Mouse (Mus musculus) adrenal gland, postnatal 25 days (tissue): ENCODE data around the gene Hoxd11. TPM values are rescaled to one million over a fixed set of nuclear protein-coding genes. Genes with fewer than 3 reads are reported as not detected.

Source experiments
- DNase-seq: peaks from one replicate; pipeline ENCODE4 v3.0.0; 2021; ENCODE audit warnings: mixed read lengths
- total RNA-seq: library from RNA; stranded (reverse); gene quantifications from 2 replicates; pipeline ENCODE4 v1.2.3, GENCODE M21; 2021

Gene Hoxd11
- total RNA-seq, 1 experiment from 2014 or later: not detected

DNA sequence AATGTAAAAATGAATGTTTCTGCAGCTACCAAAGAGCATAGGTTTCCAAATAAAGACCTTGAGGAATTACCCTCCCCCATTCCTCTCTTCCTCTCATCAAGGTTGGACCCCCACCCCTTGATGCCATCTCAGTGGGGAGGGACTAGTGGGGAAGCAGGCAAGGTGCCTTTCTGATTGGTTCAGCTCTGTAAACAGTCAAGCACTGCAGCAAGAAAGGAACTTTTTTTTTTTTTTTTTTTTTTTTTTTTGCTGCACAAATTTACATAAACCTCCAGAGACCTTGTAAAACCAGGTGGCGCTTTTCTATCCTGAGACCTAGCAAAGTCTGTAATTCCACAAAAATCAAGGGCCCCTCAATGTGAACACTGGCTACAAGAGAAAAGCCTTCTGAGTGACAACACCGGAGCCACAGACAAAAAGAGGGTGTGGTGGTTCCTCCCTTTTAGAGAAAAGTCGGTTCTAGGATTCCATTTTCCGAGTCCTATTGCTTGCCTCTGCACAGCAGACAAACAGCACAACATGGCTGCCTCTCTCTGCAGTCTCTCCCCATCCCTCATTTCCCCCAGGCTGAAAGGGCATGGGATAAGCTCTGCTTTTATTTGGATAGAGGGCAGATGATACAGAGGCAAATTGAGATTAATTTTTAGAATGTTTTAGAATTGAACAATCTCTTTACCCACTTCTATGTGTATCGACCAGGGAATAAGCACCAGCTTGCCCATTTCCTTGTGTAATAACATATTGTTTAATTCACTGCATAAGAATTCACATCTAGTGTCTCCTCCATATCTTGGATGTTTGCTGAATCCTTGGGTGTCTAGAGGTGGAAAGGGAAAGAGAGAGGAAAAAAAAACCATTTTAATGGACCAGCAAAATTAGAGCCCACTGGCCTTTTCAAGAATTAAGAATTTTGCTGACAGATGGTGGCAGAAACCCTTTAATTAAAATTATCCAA lies 30.4 kb downstream of the Hoxd11 start:
- no peak for DNase-seq

DNA sequence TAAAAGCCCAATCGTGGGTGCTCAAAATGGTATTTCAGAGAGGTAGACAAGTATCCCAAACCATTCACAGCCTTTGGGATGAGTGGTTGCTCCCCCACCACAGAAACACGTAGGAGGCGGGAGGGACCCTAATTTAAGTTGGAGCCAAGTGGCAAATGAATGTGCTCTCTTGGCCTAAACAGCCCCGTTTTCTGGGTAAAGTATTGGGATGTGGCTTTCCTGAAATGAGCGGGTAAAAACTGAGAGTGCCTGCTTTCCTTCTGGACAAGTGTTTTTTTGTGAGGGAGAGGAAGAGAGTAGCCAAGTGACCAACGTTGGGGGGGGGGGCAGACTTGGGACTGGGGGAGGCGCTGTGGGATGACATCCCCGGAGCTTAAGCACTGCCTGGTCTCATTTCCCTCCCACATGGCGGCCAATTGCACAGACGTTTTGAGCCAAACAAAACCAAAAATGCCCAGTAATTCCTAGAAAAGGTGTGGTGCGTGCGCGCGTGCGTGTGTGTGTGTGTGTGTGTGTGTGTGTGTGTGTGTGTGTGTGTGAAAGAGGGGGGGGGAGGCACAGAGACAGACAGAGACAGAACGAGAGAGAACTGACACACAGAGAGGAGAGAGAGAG lies 31.7 kb downstream of the Hoxd11 start:
- DNase-seq: no peak

DNA sequence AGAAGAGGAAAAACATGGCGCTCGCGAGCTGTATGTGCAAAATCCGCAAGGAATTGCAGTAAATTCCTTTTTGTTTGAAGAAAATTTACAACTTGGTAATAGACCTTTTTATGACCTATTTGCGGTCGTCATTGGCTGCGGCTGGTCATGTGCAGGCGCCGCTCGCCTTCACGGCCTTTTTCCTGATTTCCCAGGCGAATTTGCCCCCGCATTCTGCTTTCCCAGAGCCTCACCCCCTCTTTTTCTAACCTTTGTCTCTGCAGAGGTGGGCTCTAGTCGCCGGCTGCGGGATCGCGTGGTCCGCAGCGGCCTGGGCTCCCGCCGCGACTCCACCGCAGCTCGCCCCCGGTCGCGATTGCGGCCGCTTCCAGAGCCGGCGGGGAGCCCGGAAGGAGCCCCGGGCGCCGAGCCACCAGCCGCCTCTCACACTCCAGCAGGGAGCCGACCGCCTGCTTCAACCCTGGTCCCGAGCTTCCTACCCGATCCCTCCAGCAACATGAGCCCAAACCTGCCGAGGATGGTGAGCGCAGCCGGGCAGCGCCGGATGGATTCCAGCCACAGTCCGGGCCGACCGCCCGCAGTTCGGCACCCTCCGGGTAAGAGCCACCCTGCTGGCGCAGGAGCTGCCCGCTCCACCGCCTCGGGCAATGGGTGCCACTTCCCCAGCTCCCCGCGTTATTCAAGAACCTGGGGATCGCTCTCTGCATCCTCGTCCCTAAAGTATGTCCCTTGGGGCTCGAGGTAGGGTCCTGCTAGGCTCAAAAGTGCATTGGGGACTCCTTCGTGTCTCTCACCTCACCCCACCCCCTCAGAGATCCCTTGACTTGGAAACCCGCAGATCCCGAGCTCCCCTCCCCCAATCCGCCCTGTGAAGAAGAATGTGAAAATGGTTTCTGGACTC lies 32.6 kb downstream of the Hoxd11 start, which contains the start of the genes Hoxd3 and Hoxd4:
Hoxd3 (plus strand) TSS at position 207 of the 901 bp plus-strand sequence.
Hoxd4 (plus strand) TSS at position 209 of the 901 bp plus-strand sequence.
- peak; percentile 67 for DNase-seq

DNA sequence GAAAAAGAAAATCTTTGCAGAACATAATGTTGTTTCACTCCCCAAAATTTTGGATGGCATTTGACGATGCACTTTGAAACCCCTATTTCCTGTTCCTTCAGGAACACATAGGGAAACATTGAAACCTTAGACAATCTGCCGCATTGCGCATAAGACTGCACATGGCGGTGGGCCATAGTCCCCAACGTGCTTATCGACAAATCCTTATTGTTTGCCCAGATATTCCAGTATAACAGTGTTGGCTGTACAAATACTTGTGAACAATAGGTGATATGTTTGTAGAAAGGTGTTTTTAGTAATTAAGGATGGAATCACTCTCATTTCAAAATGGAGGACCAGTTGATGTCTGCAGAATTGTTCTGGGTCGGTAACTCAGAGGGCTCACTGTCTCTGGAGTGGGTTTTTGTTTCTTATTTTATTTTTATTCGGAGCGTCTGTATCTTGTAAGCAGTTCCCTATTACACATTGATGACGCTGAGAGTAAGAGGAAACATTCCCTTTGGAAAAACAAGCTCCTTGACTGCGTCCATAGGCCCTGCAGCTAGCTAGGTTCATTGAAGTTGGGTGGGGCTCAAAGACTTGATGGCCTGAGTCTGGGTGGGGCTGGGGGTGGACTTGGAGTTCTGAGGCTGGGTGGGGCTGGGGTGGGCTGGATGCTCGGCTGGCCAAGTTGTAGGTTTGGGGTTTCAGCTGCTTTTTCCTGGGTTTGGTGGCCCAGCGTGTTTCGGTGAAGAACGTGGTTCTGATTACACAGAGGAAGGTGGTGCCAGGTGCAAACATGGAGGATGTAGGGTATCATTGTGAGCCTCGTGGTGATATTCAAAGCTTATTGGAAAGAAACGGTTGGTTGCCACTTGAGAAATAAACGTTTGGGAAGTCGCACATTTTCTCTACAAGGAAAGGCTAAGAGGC lies 34.1 kb downstream of the Hoxd11 start:
- DNase-seq: no peak

DNA sequence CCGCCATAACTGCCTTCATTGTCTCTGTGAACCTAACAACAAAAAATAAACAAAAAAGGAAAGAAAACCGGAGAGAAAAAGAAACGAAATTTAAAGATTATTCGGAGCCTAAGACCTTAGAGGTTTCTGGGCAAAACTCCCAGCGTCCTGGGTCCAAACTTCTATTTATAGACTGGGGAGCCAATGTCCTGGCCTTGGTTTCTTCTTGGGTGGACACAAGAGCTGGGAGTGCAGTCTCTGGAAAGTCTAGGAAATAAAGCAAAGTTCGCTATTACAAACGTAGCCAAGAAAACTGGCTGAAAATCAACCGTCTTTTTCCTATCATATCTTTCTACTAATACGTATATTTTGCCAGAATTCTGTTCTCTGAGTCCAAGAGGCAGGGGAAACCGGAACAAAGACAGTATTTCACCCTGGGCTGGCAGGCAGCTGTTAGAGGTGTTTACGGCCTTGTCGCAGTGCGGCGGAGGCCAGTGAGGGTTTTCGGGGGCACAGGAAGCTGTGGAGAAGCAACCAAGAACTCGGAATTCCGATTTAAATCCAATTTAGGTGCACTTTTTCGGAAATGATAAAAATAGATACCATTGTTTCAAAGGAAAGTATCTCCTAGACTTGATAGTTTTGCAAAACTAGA lies 34.9 kb downstream of the Hoxd11 start:
- no peak for DNase-seq

DNA sequence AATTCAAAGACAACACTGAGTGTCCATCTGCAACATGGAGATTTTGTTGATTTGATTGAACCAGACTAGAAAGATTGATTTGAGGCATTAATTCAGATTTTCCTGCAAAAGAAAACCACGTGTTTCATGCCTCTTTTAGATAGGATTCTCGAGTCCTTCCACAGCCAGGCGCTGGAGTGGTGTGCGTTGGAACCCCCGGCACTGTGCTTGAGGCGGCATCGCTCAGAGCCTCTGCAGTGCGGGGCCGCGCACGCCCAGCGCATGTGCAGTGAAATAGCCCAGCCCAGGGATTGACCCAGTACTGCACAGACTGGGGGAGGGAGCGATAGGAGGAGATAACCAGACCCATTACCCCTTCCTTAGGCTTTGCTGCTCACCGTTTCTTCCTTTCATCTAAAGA lies 35.5 kb downstream of the Hoxd11 start:
- DNase-seq: peak; percentile 69

DNA sequence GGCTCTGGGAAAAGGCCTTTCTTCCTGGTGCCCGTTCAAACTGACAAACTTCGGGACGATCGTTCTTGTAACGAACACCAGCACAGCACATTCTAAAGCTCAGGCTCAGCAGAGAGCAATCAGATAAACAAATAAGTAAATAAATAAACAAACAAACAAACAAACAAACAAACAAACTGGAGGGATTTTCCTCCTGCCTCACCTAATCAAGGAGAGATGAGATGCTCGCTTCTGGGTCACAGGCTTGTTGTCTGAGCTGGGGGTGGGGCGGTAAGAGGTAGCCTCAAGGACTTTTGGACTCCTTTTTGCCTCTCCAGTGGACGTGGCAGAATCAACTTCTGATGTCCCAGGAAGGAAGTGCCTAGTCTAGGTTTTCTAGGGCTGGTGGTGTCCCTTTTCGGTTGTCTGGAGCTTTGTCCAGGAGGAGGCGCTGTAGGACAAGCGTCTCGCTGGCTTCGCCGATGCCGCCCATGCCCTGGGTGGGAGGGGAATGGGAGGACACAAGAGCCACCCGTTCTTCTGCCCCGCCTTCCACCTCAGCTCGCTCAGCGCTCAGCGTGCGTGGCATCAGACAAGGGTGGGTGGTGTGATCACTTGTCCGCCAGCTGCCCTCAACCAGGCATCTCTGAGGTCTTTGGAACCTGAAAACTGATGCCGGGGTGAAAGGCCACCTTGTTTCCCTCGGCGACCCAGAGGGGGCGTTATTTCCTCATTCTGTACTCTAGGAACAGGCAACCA lies 36.3 kb downstream of the Hoxd11 start:
- DNase-seq: peak; percentile 95

DNA sequence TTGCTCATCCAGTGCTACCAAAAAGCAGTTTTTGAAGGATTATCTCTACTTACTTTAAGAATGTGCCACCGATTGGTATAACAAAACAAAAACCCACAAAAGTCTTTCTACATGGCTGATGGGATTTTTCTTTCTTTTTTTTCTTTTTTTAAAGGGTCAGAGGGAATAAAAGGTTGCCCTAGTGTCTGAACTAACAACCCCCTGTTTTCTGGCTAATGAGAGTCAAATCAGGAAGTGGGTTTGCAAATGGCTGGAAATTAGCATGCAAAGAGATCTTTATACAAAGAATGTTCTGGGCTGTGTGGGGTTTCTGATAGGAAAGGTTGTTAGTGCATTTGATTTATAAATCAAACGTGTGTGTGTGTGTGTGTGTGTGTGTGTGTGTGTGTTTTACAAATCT lies 41.0 kb downstream of the Hoxd11 start:
- no peak for DNase-seq

DNA sequence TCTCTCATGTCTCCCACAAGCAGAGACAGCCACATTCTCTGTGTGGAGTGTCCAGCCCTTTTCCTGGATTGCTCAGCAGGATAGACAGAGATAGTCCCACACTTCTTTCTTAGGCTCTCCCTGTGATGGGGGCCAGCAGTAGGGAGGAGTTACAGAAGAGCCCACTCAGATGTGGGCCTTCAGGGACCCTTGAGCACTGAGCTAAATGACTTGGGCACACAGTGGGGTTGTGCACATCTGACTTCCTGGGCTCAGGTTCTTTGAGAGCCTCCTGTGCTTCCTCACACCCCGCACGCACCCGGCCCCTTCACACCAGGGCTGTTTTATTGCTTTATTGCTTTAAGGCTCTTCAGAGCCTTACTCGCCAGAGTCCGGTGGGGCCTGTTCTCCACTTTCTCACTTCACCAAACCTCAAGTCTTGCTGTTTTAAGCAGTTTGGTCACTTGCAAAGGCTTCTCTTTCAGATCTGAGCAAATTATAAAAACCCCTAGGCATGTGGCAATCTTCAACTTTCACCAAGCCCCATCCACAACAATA lies 41.7 kb downstream of the Hoxd11 start:
- DNase-seq: no peak

DNA sequence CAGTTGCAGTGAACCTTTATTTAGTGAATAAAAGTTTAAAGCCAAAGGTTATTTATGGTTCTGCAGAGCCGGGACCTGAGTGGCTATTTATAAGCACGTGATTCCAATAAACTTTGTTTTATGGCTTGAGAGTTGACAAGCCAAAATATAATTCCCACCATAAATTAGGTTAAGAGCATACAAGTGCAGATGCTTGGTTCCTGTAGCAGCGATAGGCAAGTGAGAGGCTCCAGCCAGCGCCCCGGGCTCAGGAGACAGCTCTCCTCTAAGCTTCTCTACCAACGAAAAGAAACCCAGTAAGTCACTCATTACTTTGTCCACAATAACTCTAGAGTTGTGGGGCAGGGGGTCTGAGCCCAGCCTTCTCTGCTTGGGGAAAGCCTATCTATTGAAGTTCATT lies 42.5 kb downstream of the Hoxd11 start:
- DNase-seq: no peak

DNA sequence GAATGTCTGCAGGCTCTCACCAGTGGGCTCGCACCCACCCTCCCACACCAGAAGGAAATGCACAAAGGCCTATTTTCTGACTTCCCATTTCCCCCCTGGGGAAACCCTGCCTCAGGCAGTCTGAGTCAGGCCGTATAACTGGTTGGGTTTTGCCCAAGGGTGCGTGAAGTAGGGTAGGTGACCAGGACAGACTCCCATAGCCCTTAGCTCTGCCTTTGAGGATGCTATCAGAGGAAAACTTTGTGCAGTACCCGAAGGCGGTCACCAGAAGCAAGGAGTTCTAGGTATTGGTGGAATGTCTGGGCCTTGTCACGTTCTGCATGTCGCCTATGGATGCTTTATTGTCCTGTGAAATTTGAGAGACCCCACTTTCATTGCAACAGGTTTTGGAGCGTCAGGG lies 43.6 kb downstream of the Hoxd11 start:
- DNase-seq: no peak

DNA sequence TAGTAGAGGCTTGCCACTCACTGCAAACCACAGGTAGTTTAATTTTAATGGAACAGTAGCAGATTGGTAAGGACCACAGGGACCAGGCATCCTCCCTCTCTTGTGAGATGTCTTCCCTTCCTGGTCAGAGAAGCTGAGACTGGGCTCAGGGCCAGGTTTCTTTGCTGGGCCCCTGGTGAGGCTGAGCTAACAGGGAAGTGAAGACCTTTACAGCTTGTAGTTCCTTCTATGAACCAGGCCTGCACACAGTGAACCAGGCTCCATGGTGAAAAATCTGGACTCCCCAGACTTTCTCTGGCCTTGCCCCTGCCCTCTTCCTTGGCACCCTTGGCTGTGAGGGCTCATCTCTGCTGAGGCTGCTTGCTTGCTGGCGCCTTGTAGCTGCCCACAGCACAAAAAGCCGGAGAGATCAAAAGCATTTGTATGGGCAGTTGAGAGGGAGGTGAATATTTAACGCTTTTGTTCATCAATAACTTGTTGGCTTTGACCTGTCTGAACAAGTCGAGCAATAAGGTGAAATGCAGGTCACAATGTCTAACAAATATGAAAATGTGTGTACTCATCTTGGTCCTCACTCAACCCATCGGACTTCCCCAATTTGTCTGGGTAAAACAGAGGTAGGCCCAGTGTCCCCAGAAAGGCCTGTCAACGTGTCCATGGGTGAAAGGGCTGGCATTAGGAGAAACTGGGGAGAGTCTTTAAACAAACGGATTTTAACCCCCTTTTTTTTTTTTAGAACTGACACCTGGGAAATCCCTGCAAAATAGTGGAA lies 45.1 kb downstream of the Hoxd11 start:
- DNase-seq: no peak

DNA sequence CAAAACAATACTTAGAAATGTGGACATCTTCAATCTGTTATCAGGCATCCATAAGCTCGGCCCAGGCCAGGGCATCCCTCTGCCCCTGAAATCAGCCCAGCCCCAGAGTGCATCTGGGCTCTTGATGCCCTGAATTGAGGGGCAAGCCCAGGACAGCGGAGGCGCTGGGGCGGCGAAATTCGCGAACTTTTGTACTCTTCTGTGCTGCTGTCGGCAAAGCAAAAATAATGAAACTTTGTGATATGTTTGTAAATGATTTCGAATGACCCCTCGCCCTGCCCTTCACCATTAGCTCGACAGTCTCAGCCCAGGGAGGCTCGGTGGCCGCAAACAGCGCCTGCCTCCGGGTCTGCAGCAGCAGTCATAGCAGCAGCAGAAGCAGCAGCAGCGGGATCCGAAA lies 45.8 kb downstream of the Hoxd11 start:
- DNase-seq: no peak

DNA sequence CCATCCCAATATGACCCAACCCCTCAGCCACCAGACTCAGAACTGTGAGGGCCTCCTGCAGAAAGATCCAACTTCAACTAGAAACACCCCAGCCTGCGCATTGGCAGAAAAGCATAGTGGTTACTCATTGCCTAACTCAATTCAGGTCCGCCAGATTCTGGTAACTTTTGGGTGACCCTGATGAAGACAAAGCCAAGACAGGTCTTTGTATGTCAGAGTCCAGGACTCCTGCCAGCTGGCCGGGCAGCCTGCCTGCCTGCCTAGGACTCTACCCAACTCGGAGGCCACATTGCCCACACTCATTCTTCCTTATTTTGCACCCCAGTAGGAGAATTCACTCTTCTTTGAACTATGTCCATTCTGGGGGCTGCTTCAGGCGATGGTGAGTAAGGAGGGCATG lies 47.2 kb downstream of the Hoxd11 start, which contains the start of gene Gm28230:
Gm28230 (plus strand) TSS at position 178 of the 400 bp plus-strand sequence.
- peak; percentile 42 for DNase-seq

DNA sequence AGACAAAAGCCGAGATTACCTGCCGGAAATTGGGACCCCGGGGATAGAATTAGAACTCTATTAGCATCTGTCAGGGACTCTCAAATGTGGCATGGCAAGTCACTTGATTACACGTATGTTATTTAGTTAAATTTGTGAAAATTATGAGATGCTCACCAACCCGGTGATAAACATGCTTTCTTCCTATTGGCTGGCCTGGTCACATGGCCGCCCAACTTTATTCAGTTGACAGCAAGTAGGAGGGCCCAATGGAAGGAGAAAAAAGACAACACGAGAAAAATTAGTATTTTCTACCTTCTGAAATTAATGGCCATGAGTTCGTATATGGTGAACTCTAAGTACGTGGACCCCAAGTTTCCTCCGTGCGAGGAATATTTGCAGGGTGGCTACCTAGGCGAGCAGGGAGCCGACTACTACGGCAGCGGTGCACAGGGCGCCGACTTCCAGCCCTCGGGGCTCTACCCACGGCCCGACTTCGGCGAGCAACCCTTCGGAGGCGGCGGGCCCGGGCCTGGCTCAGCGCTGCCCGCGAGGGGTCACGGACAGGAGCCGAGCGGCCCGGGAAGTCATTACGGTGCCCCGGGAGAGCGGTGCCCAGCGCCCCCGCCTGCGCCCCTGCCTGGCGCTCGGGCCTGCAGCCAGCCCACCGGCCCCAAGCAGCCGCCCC lies 47.7 kb downstream of the Hoxd11 start:
- no peak for DNase-seq

DNA sequence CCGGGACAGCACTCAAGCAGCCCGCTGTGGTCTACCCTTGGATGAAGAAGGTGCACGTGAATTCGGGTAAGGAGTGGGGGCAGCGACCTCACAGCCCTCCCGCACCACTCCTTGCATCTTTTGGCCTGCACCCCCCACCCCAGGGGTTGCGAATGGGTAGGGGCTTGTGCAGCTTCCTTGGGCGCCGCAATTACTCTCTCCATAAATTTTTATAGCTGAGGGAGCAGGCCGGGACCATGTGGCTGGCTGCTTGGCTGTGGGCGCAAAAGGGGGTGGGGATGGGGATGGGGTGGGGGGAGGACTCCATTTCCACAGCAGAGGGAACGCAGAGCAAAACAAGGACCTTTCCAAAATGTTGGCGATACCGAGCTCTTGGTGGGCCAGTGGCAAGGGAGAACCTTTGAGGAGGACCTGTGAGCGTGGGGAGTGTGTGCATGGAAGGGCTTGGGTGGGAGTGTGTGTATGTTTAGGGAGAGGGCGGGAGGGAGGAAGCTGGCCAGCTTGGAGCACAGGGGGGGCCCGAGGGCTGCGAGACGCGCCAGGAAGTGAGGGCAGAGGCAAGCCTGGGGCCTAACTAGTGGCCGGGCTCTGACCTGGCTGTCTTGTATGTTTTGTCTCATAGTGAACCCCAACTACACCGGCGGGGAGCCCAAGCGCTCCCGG lies 48.4 kb downstream of the Hoxd11 start:
- DNase-seq: no peak

DNA sequence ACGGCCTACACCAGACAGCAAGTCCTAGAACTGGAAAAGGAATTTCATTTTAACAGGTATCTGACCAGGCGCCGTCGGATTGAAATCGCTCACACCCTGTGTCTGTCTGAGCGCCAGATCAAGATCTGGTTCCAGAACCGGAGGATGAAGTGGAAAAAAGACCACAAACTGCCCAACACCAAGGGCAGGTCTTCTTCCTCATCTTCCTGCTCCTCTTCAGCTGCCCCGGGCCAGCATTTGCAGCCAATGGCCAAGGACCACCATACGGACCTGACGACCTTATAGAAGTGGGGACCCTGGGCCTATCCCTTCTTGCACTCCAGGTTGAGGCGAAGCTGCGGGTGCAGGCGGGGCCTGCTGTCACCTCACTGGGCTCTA lies 48.9 kb downstream of the Hoxd11 start:
- no peak for DNase-seq

DNA sequence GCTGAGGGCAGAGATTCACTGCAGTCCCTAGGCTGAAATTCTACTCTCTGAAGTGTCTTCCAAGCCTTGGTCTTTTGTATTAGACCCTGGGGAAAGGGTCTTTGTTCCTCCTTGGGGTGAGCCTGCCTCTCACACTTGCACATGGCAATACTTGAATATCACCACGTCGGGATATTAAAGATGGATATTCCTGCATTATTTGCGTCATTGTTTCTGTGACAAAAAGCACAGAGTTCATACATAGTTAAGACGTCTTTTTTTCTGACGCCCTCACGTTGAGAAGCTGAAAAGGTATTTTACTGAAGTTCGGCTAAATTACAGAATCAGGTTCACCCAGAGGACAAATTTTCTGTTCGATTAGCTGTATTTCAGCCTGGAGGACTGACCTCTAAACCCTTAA lies 51.0 kb downstream of the Hoxd11 start:
- DNase-seq: no peak
